Mouse (Mus musculus): Measurements from ENCODE around the gene Zik1.

The Zik1 gene

DNA sequence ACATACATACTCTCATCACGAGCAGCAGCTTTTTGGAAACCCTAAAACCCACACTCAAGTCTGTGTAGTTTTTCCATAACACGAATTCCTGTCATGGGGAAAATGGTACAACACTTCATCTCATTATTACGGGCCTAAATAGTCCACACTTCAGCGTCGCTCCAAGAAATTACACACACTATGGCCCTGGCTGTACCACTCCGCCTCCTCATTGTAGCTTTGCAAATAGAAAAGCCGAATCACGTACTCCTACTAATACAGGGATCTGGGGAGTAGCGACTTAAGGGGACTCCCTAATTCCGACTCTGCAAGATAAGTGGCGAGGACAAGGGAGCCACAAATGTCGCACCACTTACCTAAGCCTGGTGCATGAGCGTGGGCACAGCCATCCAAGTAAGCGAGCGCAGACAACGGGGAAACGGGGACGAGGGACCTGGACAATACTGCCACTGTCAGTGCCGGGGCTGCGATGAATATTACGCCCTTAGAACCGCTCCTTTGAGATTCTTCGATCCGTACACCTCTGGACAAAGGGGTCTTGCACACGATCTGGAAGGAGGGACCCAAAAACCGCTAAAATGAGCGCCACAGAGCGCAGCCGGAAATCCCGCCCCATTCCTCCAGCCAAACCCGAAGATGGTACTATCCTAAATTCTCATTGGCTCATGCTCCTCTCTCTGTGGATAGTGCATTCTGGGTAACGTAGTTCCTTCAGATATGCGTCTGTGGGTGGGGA lies at the start of gene Zik1:
TSS of gene Zik1 (minus strand) at position 609 of the 736 bp plus-strand sequence.
- in situ Hi-C loops (cut with MboI, MseI): no loop called here

DNA sequence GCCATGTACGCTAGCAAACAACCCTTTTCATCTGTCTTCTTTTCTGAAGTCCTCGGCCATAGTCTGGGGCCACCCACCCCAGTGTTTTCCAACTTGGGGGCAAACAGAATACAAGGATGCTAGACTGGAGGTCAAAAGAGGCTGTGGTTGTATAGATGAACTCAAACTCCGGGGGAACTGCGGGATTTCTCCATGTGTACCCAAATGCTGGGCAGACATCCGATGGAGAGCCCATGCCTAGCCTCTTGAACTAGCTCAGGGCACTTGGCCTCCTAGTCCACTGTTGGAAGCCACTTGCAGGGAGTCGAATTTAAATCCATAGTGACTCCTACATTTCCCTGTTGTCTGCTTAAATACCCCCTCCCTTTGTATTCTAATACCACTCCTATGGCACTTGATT lies 384 bp upstream of the Zik1 start:
- in situ Hi-C loops (cut with MboI, MseI): no loop called here

DNA sequence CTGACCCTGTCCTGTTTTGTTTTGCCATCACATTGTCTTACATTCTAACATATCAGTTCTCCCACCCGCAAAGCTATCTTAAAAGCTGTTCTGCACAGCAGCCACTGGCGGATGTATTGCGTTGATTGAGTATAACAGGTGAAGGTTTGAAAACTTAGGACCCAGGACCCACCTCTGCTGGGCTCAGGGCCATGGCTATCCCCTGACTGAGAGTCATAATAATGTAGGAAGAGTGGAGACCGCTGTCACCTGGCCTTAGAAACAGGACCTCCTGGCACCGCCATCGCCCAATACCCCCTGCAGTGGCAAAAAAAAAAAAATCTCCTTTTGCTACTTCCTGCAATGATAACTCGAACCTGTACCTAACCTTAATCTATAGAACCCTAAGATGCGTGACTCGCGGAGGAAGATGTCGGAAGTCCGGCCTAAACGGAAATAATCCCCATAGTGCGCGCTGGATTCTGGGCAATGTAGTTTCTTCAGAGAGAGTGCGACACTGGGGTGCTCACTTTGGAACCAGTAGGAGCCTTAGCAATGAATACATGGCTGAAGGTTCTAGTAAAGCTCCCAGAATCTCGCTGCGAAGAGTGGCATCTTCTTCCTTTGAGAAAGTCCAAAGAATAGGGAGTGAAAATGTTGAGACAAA lies 14.5 kb downstream of the Zik1 start:
- in situ Hi-C loops (cut with MboI, MseI): no loop called here

DNA sequence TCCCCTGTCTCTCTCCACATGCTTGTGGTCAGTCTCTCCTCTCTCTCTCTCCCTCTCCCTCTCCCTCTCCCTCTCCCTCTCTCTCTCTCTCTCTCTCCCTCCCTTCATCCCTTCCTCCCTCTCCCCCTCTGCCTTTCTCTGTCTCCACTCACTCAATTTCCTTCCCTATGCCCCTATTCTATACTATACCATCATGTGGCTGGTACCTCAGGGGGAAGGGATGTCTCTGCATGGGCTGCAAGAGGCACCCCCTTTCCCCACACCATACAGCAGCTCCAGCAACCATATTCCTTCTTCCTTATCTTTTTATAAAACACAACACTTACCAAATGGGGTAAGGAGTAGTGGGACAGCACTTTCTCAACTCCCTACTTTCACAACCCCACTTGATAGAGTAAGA lies 15.4 kb downstream of the Zik1 start:
- in situ Hi-C loops (cut with MboI, MseI): no loop called here

DNA sequence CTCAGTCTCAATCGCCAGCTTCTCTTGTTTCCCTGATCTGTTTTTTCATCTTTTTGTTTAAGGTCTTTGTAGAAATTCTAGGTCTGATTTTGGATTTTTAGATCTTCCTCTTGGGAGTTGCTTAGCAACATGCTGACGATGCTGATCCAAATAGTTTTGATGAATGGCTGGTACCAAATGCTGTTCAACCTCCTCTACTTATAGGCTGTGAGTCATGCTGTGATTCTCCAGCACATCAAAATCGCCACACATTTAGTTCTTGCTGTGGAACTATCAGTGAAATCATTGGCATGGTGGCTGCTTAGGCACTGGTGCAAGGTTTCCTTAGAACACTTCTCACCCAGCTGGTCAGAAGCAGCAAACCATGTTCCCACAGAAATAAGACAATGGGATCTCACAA lies 37.0 kb downstream of the Zik1 start:
- in situ Hi-C loops (cut with MboI, MseI): no loop called here

GRCm38 (mm10) chr7:10443031-10443430 lies 52.2 kb downstream of the Zik1 start, which contains the start of gene Vmn1r67:
Vmn1r67 (plus strand) TSS chr7:10443331.
- in situ Hi-C loops (cut with MboI, MseI): no loop called here
